Mouse (Mus musculus) yolk sac, embryonic 10.5 days (tissue): ENCODE data around the gene D130043K22Rik.

Source experiments
- DNase-seq: peaks from one replicate; pipeline ENCODE4 v3.0.0-alpha.2; 2017; ENCODE audit warnings: low spot score

D130043K22Rik gene

DNA sequence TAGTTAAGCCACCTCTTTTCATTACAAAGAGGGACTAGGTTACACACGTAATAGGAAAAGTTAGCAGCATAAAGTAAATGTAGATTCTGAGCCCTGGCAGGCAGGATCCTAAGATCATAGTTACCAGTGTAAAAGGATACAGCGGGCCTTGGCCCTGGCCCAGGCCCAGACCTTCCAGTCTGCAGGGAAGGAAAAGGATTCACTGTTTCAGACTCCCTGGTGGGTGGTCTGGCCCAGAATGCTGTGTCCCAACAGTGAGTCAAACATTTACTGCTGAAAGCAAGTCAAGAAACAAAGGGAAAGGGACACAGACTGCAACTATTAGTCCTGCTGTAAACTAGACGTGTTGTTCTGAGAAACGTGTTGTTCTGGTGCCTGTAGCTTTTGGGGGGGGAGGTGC, 100.6 kb downstream of the D130043K22Rik start:
- DNase-seq, result peak; percentile 10

DNA sequence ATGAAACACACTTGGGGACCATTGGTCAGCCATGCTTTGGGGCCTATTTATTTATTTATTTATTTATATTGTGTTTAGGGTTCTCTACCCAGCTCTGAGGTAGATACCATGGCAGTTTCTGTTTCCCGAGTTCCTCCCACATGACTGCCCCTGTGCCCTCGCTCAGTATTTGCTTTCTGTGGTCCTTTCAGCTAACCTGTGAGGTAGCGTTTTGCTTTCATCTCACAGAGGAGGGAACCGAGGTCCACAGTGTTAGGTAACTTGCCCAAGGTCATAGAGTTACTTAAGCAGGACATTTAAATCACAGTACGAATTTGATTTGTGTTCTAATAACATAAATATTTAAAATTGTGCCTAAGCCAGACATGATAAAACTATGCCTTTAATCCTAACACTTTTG, 102.2 kb downstream of the D130043K22Rik start:
- DNase-seq, result no peak

DNA sequence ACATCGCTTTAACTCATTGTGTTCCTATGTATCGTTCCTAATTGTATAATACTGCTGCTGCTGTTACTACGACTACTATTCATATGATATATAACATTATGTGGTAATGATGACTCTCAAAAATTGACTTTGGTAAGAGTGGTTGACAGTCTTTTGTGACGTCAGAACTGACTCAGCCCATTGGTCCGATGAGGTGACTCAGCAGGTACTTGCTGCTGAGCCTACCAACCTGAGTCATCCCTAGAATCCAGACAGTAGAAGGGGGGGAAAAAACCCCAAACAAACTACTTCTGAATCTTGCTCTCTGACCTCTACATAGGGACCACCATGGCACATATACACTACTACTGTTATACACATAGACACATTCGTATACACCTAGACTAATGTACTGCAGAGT, 103.9 kb downstream of the D130043K22Rik start:
- DNase-seq, result no peak
